Mouse (Mus musculus) lung, embryonic 15.5 days (tissue): ENCODE data around the gene Ptpn3. TPM values are rescaled to one million over a fixed set of nuclear protein-coding genes. Genes with fewer than 3 reads are reported as not detected.
"Not testable (repeated sequence)": the region's sequence is repeated elsewhere in the genome, so short reads cannot be mapped to it uniquely, and the experiment has no call there.

Experiments
- ATAC-seq: fragments of 200-750 bp; cut with Nextera tagmentation; 2 replicates; pipeline ENCODE4 v1.8.0; 2017; ENCODE audit warnings: moderate number of reproducible peaks, borderline replicate concordance; ENCODE audit not compliant: low FRiP score, low TSS enrichment; ENCODE audit errors: extremely low read depth
- H3K27ac ChIP-seq: fragments of 300-500 bp; sonication (generic); 2 replicates; pipeline ENCODE4 v1.5.1; 2015; ENCODE audit warnings: moderate library complexity, mild to moderate bottlenecking, inconsistent platforms
- H3K27me3 ChIP-seq: fragments of 300-500 bp; sonication (generic); 2 replicates; pipeline ENCODE4 v1.6.1; 2015; ENCODE audit warnings: inconsistent platforms
- H3K36me3 ChIP-seq: fragments of 300-500 bp; sonication (generic); 2 replicates; pipeline ENCODE4 v1.6.1; 2015; ENCODE audit warnings: inconsistent platforms
- H3K4me1 ChIP-seq: fragments of 300-500 bp; sonication (generic); 2 replicates; pipeline ENCODE4 v1.6.1; 2015; ENCODE audit warnings: inconsistent platforms
- H3K4me2 ChIP-seq: fragments of 300-500 bp; sonication (generic); 2 replicates; pipeline ENCODE4 v1.6.1; 2015; ENCODE audit warnings: inconsistent platforms, mild to moderate bottlenecking, moderate library complexity
- H3K4me3 ChIP-seq: fragments of 300-500 bp; sonication (generic); 2 replicates; pipeline ENCODE4 v1.5.1; 2015; ENCODE audit warnings: mild to moderate bottlenecking, inconsistent platforms
- H3K9ac ChIP-seq: fragments of 300-500 bp; sonication (generic); 2 replicates; pipeline ENCODE4 v1.6.1; 2015; ENCODE audit warnings: inconsistent platforms
- H3K9me3 ChIP-seq: fragments of 300-500 bp; sonication (generic); 2 replicates; pipeline ENCODE4 v1.6.1; 2016; ENCODE audit warnings: inconsistent platforms
- WGBS: fragments of 180-500 bp; shearing (Covaris S2); methylation state at CpG from one replicate; pipeline ENCODE4 v1.1.7; 2015; 5-methylcytosine and 5-hydroxymethylcytosine counted together
- polyA plus RNA-seq: library from polyadenylated mRNA; unstranded; fragments of >200 nt; fragmentation: Nextera tagmentation; extraction: Ambion mirVana; gene quantifications from 2 replicates; pipeline ENCODE4 v1.2.1, GENCODE M21; 2015

Gene Ptpn3
- polyA plus RNA-seq, 1 experiment from 2014 or later: 4.6 TPM

GRCm38 (mm10) chr4:57211706-57212105 is 89.9 kb downstream of the Ptpn3 start:
- no peak for ATAC-seq
- Histone ChIP-seq H3K4me3 (no peak overlapping the region), H3K4me2 (no peak overlapping the region), H3K27ac (no peak overlapping the region), H3K9me3 (no peaks in the 10 kb centered on the region), H3K36me3 (no peaks in the 10 kb centered on the region), H3K4me1 (no peaks in the 10 kb centered on the region), H3K27me3 (no peaks in the 10 kb centered on the region), H3K9ac (no peak overlapping the region)
- 56% methylated on average over 2 of the region's 2 CpGs for WGBS

- 73% methylated on average over 8 of the region's 8 CpGs for WGBS
- no peak overlapping the region for H3K9ac ChIP-seq
- H3K4me3 ChIP-seq: no peak overlapping the region
- no peak overlapping the region for H3K27ac ChIP-seq
- no peaks in the 10 kb centered on the region for H3K9me3 ChIP-seq
- H3K4me2 ChIP-seq: no peak overlapping the region
- H3K36me3 ChIP-seq: no peaks in the 10 kb centered on the region
- 0 out of 2 replicates have a peak, but pooled peaks cover 8% of the 10 kb centered on the region for H3K4me1 ChIP-seq
- ATAC-seq: no peak
- no peaks in the 10 kb centered on the region for H3K27me3 ChIP-seq
These were observed 95.7 kb downstream of the Ptpn3 start for GRCm38 (mm10) chr4:57205908-57206307.

GRCm38 (mm10) chr4:57204780-57205179 is 96.9 kb downstream of the Ptpn3 start:
- 82% methylated on average over 11 of the region's 11 CpGs for WGBS
- Histone ChIP-seq H3K27ac (no peak overlapping the region), H3K9me3 (no peaks in the 10 kb centered on the region), H3K4me2 (no peak overlapping the region), H3K27me3 (no peaks in the 10 kb centered on the region), H3K9ac (no peak overlapping the region), H3K4me1 (0 out of 2 replicates have a peak, but pooled peaks cover 8% of the 10 kb centered on the region), H3K4me3 (no peak overlapping the region), H3K36me3 (no peaks in the 10 kb centered on the region)
- no peak for ATAC-seq

- no peaks in the 10 kb centered on the region for H3K9me3 ChIP-seq
- H3K27ac ChIP-seq: peak overlapping the region; percentile 34; the same call in 1 of the 2 replicates
- H3K36me3 ChIP-seq: 0 out of 2 replicates have a peak, but pooled peaks cover 4% of the 10 kb centered on the region
- no peak overlapping the region for H3K4me2 ChIP-seq
- no peak overlapping the region for H3K9ac ChIP-seq
- H3K4me3 ChIP-seq: no peak overlapping the region
- H3K27me3 ChIP-seq: no peaks in the 10 kb centered on the region
- WGBS: 38% methylated on average over 10 of the region's 10 CpGs
- ATAC-seq: no peak
- 0 out of 2 replicates have a peak, but pooled peaks cover 8% of the 10 kb centered on the region for H3K4me1 ChIP-seq
These were observed 98.8 kb downstream of the Ptpn3 start for GRCm38 (mm10) chr4:57202660-57203361.

GRCm38 (mm10) chr4:57202132-57202531 is 99.5 kb downstream of the Ptpn3 start:
- 0 out of 2 replicates have a peak overlapping the region, but pooled peaks have one; percentile 34 for H3K27ac ChIP-seq

GRCm38 (mm10) chr4:57200661-57201060 is 101.0 kb downstream of the Ptpn3 start:
- H3K27ac ChIP-seq: no peak overlapping the region
- no peaks in the 10 kb centered on the region for H3K9me3 ChIP-seq
- 88% methylated on average over 6 of the region's 6 CpGs for WGBS
- H3K4me1 ChIP-seq: 0 out of 2 replicates have a peak, but pooled peaks cover 8% of the 10 kb centered on the region
- peaks cover 9% of the 10 kb centered on the region; the same call in 1 of the 2 replicates for H3K36me3 ChIP-seq
- no peaks in the 10 kb centered on the region for H3K27me3 ChIP-seq
- ATAC-seq: no peak
- H3K4me3 ChIP-seq: no peak overlapping the region
- H3K9ac ChIP-seq: no peak overlapping the region
- H3K4me2 ChIP-seq: no peak overlapping the region

More at GRCm38 (mm10) chr4:57202132-57202531, 99.5 kb downstream of the Ptpn3 start:
- Histone ChIP-seq H3K4me3 (no peak overlapping the region), H3K9me3 (no peaks in the 10 kb centered on the region), H3K27me3 (no peaks in the 10 kb centered on the region), H3K4me2 (no peak overlapping the region), H3K9ac (no peak overlapping the region), H3K36me3 (0 out of 2 replicates have a peak, but pooled peaks cover 4% of the 10 kb centered on the region), H3K4me1 (0 out of 2 replicates have a peak, but pooled peaks cover 8% of the 10 kb centered on the region)
- no peak for ATAC-seq
- 35% methylated on average over 7 of the region's 7 CpGs for WGBS

GRCm38 (mm10) chr4:57198666-57199393 is 102.8 kb downstream of the Ptpn3 start:
- H3K27me3 ChIP-seq, H3K9me3 ChIP-seq, H3K27ac ChIP-seq, H3K4me1 ChIP-seq, H3K9ac ChIP-seq, ATAC-seq, H3K4me2 ChIP-seq, H3K4me3 ChIP-seq: not testable (repeated sequence)
- WGBS: 95% methylated on average over 20 of the region's 20 CpGs
- H3K36me3 ChIP-seq: peaks cover 11% of the 10 kb centered on the region; the same call in 1 of the 2 replicates

GRCm38 (mm10) chr4:57191543-57192283 is 109.9 kb downstream of the Ptpn3 start:
- H3K36me3 ChIP-seq: peaks cover 7% of the 10 kb centered on the region; the same call in 1 of the 2 replicates
- H3K27me3 ChIP-seq: no peaks in the 10 kb centered on the region
- H3K9me3 ChIP-seq: no peaks in the 10 kb centered on the region
- H3K4me1 ChIP-seq: peaks cover 12% of the 10 kb centered on the region
- H3K9ac ChIP-seq: no peak overlapping the region
- H3K4me3 ChIP-seq: no peak overlapping the region
- ATAC-seq: no peak
- H3K27ac ChIP-seq: no peak overlapping the region
- WGBS: 40% methylated on average over 9 of the region's 9 CpGs
- H3K4me2 ChIP-seq: no peak overlapping the region

- no peak overlapping the region for H3K4me2 ChIP-seq
- peaks cover 12% of the 10 kb centered on the region for H3K4me1 ChIP-seq
- no peak for ATAC-seq
- no peaks in the 10 kb centered on the region for H3K27me3 ChIP-seq
- H3K36me3 ChIP-seq: 0 out of 2 replicates have a peak, but pooled peaks cover 3% of the 10 kb centered on the region
- WGBS: 69% methylated on average over 2 of the region's 2 CpGs
- no peaks in the 10 kb centered on the region for H3K9me3 ChIP-seq
- no peak overlapping the region for H3K27ac ChIP-seq
- H3K9ac ChIP-seq: no peak overlapping the region
- no peak overlapping the region for H3K4me3 ChIP-seq
These were observed 111.8 kb downstream of the Ptpn3 start for GRCm38 (mm10) chr4:57189881-57190280.

GRCm38 (mm10) chr4:57186035-57186434 is 115.6 kb downstream of the Ptpn3 start:
- ATAC-seq: no peak
- WGBS: 15% methylated on average over 6 of the region's 6 CpGs
- H3K9ac ChIP-seq: no peak overlapping the region
- H3K4me2 ChIP-seq: no peak overlapping the region
- H3K36me3 ChIP-seq: no peaks in the 10 kb centered on the region
- no peaks in the 10 kb centered on the region for H3K9me3 ChIP-seq
- no peaks in the 10 kb centered on the region for H3K27me3 ChIP-seq
- H3K4me3 ChIP-seq: no peak overlapping the region
- no peak overlapping the region for H3K27ac ChIP-seq
- H3K4me1 ChIP-seq: 0 out of 2 replicates have a peak, but pooled peaks cover under 1% of the 10 kb centered on the region

- Histone ChIP-seq H3K27me3 (no peaks in the 10 kb centered on the region), H3K27ac (no peak overlapping the region), H3K36me3 (no peaks in the 10 kb centered on the region), H3K9ac (no peak overlapping the region), H3K4me2 (no peak overlapping the region), H3K9me3 (no peaks in the 10 kb centered on the region), H3K4me3 (no peak overlapping the region), H3K4me1 (no peaks in the 10 kb centered on the region)
- no peak for ATAC-seq
- 73% methylated on average over 8 of the region's 8 CpGs for WGBS
These were observed 116.2 kb downstream of the Ptpn3 start for GRCm38 (mm10) chr4:57185462-57185861.
